Comparison of ENCODE assay signal across 13 mouse cellular contexts in genomic region chr5:8164773-8165172, GRCm38 (mm10).
DNase-seq lines count a peak whose midpoint lies in the region; ATAC-seq and TF ChIP-seq lines count a peak whose summit lies in the region.
"Had no signal": no experiment of that assay in that cellular context is flagged by ENCODE, and none has a peak within 500 bp of the region (broad histone marks: within the 10 kb centered on the region; RNA-seq: fewer than 3 reads in every experiment).

No protein-coding gene starts in this region.

- H3K4me3 ChIP-seq in embryonic facial prominence, embryonic 11.5 days (ENCODE audit: low read depth, low read length) = no peak overlapping the region
- H3K4me3 ChIP-seq in embryonic facial prominence, embryonic 10.5 days = no peak overlapping the region
- no peak overlapping the region for H3K4me3 ChIP-seq in left cerebral cortex, adult 2 months
- no peak overlapping the region for H3K4me3 ChIP-seq in CH12.LX (replicated peaks in 1 of 3; ENCODE audit: low read depth in 2 of 3, low read length in 2 of 3, poor library complexity in 1 of 3)
- H3K4me3 ChIP-seq in kidney, embryonic 15.5 days (replicated peaks) = no peak overlapping the region
- H3K4me3 ChIP-seq: hindbrain, embryonic 15.5 days; neural tube, embryonic 12.5 days; stomach, embryonic 15.5 days had no signal

- no peak overlapping the region for H3K27ac ChIP-seq in embryonic facial prominence, embryonic 11.5 days (replicated peaks; ENCODE audit: low read depth, low read length)
- H3K27ac ChIP-seq in embryonic facial prominence, embryonic 10.5 days (replicated peaks) = no peak overlapping the region
- 0 out of 2 replicates have a peak overlapping the region, but pooled peaks have one; percentile 19 for H3K27ac ChIP-seq in left cerebral cortex, adult 2 months
- H3K27ac ChIP-seq in CH12.LX (ENCODE audit: insufficient read depth, low read depth) = no peak overlapping the region
- H3K27ac ChIP-seq in kidney, embryonic 15.5 days = no peak overlapping the region
- H3K27ac ChIP-seq: hindbrain, embryonic 15.5 days; neural tube, embryonic 12.5 days; stomach, embryonic 15.5 days had no signal

- H3K4me2 ChIP-seq in embryonic facial prominence, embryonic 11.5 days (ENCODE audit: low read depth, low read length) = no peak overlapping the region
- no peak overlapping the region for H3K4me2 ChIP-seq in CH12.LX (ENCODE audit: insufficient read depth, low read depth, poor library complexity, severe bottlenecking)
- no peak overlapping the region for H3K4me2 ChIP-seq in kidney, embryonic 15.5 days
- H3K4me2 ChIP-seq: hindbrain, embryonic 15.5 days; neural tube, embryonic 12.5 days; stomach, embryonic 15.5 days had no signal

- no peak for ATAC-seq in embryonic facial prominence, embryonic 11.5 days (replicated peaks; ENCODE audit: insufficient number of reproducible peaks, low FRiP score, low TSS enrichment, low read depth)
- ATAC-seq in inflammation-experienced regulatory T-cells, adult 6 months = no peak
- ATAC-seq in kidney, embryonic 15.5 days (replicated peaks; ENCODE audit: low FRiP score) = no peak
- ATAC-seq: activated CD4-positive, CD25-positive, alpha-beta regulatory T cell, adult 4 months had no signal

- H3K4me1 ChIP-seq in embryonic facial prominence, embryonic 11.5 days (ENCODE audit: control insufficient read depth, insufficient read depth, low read length) = no peaks in the 10 kb centered on the region
- no peaks in the 10 kb centered on the region for H3K4me1 ChIP-seq in embryonic facial prominence, embryonic 10.5 days
- peaks cover 0 to 4% of the 10 kb centered on the region in 2 experiments; a peak in 1 of 4 replicates for H3K4me1 ChIP-seq in CH12.LX (ENCODE audit: control insufficient read depth in 1 of 2, insufficient read depth in 2 of 2)
- no peaks in the 10 kb centered on the region for H3K4me1 ChIP-seq in kidney, embryonic 15.5 days
- H3K4me1 ChIP-seq: hindbrain, embryonic 15.5 days; neural tube, embryonic 12.5 days; stomach, embryonic 15.5 days had no signal

- H3K36me3 ChIP-seq in embryonic facial prominence, embryonic 11.5 days (replicated peaks; ENCODE audit: control insufficient read depth, insufficient read depth, low read depth, low read length) = no peaks in the 10 kb centered on the region
- no peaks in the 10 kb centered on the region for H3K36me3 ChIP-seq in embryonic facial prominence, embryonic 10.5 days (replicated peaks)
- H3K36me3 ChIP-seq in CH12.LX (replicated peaks in 1 of 2; ENCODE audit: control insufficient read depth in 1 of 2, insufficient read depth in 1 of 2, low read length in 1 of 2) = no peaks in the 10 kb centered on the region
- no peaks in the 10 kb centered on the region for H3K36me3 ChIP-seq in kidney, embryonic 15.5 days
- H3K36me3 ChIP-seq: hindbrain, embryonic 15.5 days; neural tube, embryonic 12.5 days; stomach, embryonic 15.5 days had no signal

- no peaks in the 10 kb centered on the region for H3K9me3 ChIP-seq in embryonic facial prominence, embryonic 11.5 days (replicated peaks; ENCODE audit: control insufficient read depth, low read length)
- H3K9me3 ChIP-seq in embryonic facial prominence, embryonic 10.5 days = no peaks in the 10 kb centered on the region
- H3K9me3 ChIP-seq in CH12.LX (replicated peaks; ENCODE audit: low read length) = no peaks in the 10 kb centered on the region
- no peaks in the 10 kb centered on the region for H3K9me3 ChIP-seq in kidney, embryonic 15.5 days (replicated peaks)
- H3K9me3 ChIP-seq: hindbrain, embryonic 15.5 days; neural tube, embryonic 12.5 days; stomach, embryonic 15.5 days had no signal

- no peaks in the 10 kb centered on the region for H3K27me3 ChIP-seq in embryonic facial prominence, embryonic 11.5 days (ENCODE audit: control insufficient read depth, insufficient read depth, low read length)
- H3K27me3 ChIP-seq in embryonic facial prominence, embryonic 10.5 days (replicated peaks; ENCODE audit: low read depth, poor library complexity, severe bottlenecking) = no peaks in the 10 kb centered on the region
- H3K27me3 ChIP-seq in CH12.LX (replicated peaks) = no peaks in the 10 kb centered on the region
- H3K27me3 ChIP-seq in kidney, embryonic 15.5 days = no peaks in the 10 kb centered on the region
- H3K27me3 ChIP-seq: hindbrain, embryonic 15.5 days; neural tube, embryonic 12.5 days; stomach, embryonic 15.5 days had no signal

- no peaks in the 10 kb centered on the region for H3K79me2 ChIP-seq in CH12.LX (replicated peaks; ENCODE audit: control insufficient read depth, extremely low read depth, insufficient read depth, poor library complexity, severe bottlenecking)

- intact Hi-C loops in left cerebral cortex, adult 2 months (cut with DNase I) = loop anchor here (10.0 kb wide), 2 partner anchors 150 to 260 kb away; partner anchors contain the start of genes Dbf4 and Slc25a40
- intact Hi-C loops in left cerebral cortex, postnatal 10 days (cut with DNase I) = loop anchor here (5.0 kb wide), 1 partner anchor 203 kb away; the partner anchor contains the start of gene Adam22

- DNase-seq in embryonic facial prominence, embryonic 11.5 days (ENCODE audit: low spot score) = peak; percentile 54
- no peak for DNase-seq in embryonic facial prominence, embryonic 10.5 days (ENCODE audit: low spot score)
- no peak for DNase-seq in left cerebral cortex, adult 2 months (ENCODE audit: extremely low spot score in 1 of 2, low spot score in 2 of 2)
- DNase-seq in left cerebral cortex, postnatal 10 days (ENCODE audit: extremely low spot score in 1 of 2, low spot score in 2 of 2) = no peak
- DNase-seq in CH12.LX (ENCODE audit: extremely low read depth) = peak; percentile 31
- DNase-seq in embryo, embryonic 11 days = peak; percentile 38
- DNase-seq: heart, adult 18-20 months had no signal

- in situ Hi-C loops in CH12.LX (cut with MboI; ENCODE audit: low pct_ligation_motif_present, low pct_unique_long_range_greater_than_20kb, low sequenced_read_pairs) = no loop called here

- TF ChIP-seq EP300 in CH12.LX (IDR thresholded peaks at IDR 0.05; ENCODE audit: low read length) = no peak

- TF ChIP-seq POLR2A in CH12.LX (IDR thresholded peaks at IDR 0.05; ENCODE audit: low read depth, low read length) = no peak

- H3K9ac ChIP-seq in embryonic facial prominence, embryonic 11.5 days (replicated peaks; ENCODE audit: low read length) = no peak overlapping the region
- H3K9ac ChIP-seq in CH12.LX (ENCODE audit: insufficient read depth, low read depth) = no peak overlapping the region
- no peak overlapping the region for H3K9ac ChIP-seq in kidney, embryonic 15.5 days
- H3K9ac ChIP-seq: hindbrain, embryonic 15.5 days; neural tube, embryonic 12.5 days; stomach, embryonic 15.5 days had no signal

- dilution Hi-C loops in CH12.LX (cut with MboI; ENCODE audit: extremely low pct_ligation_motif_present, extremely low pct_unique_long_range_greater_than_20kb, low sequenced_read_pairs) = no loop called here

- TF ChIP-seq CTCF in left cerebral cortex, adult 2 months (IDR thresholded peaks at IDR 0.05) = peak; percentile 61
- TF ChIP-seq CTCF in CH12.LX (conservative IDR thresholded peaks at IDR 0.05 in 1 of 2, IDR thresholded peaks at IDR 0.05 in 1 of 2; ENCODE audit: low read depth in 2 of 2, low read length in 2 of 2) = peak in 1 of 2 experiments; percentile 63; a peak in 2 of 4 replicates

- WGBS in embryonic facial prominence, embryonic 11.5 days = 53% methylated on average over 4 of the region's 4 CpGs
- WGBS in embryonic facial prominence, embryonic 10.5 days = 62% methylated on average over 4 of the region's 4 CpGs
- WGBS in kidney, embryonic 15.5 days = 55% methylated on average over 4 of the region's 4 CpGs

- TF ChIP-seq RAD21 in CH12.LX (IDR thresholded peaks at IDR 0.05; ENCODE audit: low read depth, low read length) = peak; percentile 68

TF ChIP-seq in CH12.LX, 34 proteins besides CTCF, POLR2A, EP300 and RAD21 (continues in another document):
- peak; percentile 98 for TF ChIP-seq ZNF384 (IDR thresholded peaks at IDR 0.05; ENCODE audit: low read depth, low read length)
- TF ChIP-seq ZKSCAN1 (IDR thresholded peaks at IDR 0.05; ENCODE audit: borderline replicate concordance, low read depth, low read length) = no peak
- no peak for TF ChIP-seq IRF4 (IDR thresholded peaks at IDR 0.05; ENCODE audit: low read depth, low read length)
- TF ChIP-seq MXI1 (IDR thresholded peaks at IDR 0.05; ENCODE audit: low read depth, low read length) = no peak
- no peak for TF ChIP-seq POLR2AphosphoS2 (IDR thresholded peaks at IDR 0.05; ENCODE audit: low read depth, low read length)
- TF ChIP-seq USF1 (IDR thresholded peaks at IDR 0.05; ENCODE audit: low read depth, low read length) = no peak
- TF ChIP-seq TCF12 (IDR thresholded peaks at IDR 0.05; ENCODE audit: low read depth, low read length) = no peak
- TF ChIP-seq JUND (conservative IDR thresholded peaks at IDR 0.05; ENCODE audit: low read depth, low read length) = peak; percentile 68; the same call in 1 of the 2 replicates
- TF ChIP-seq CHD1 (IDR thresholded peaks at IDR 0.05; ENCODE audit: low read depth, low read length) = no peak
- TF ChIP-seq ELF1 (IDR thresholded peaks at IDR 0.05; ENCODE audit: low read depth, low read length) = no peak
- no peak for TF ChIP-seq HCFC1 (IDR thresholded peaks at IDR 0.05; ENCODE audit: low read depth, low read length)
- no peak for TF ChIP-seq NELFE (IDR thresholded peaks at IDR 0.05; ENCODE audit: low read depth, low read length)
- TF ChIP-seq ZMIZ1 (IDR thresholded peaks at IDR 0.05; ENCODE audit: low read depth, low read length) = no peak
- TF ChIP-seq E2F4 (IDR thresholded peaks at IDR 0.05; ENCODE audit: insufficient replicate concordance, low read depth, low read length) = no peak
- TF ChIP-seq MAX (IDR thresholded peaks at IDR 0.05; ENCODE audit: low read length) = no peak
- no peak for TF ChIP-seq MYC (IDR thresholded peaks at IDR 0.05; ENCODE audit: low read depth, low read length)
- TF ChIP-seq UBTF (IDR thresholded peaks at IDR 0.05; ENCODE audit: low read depth, low read length) = no peak
- TF ChIP-seq ZC3H11A (IDR thresholded peaks at IDR 0.05; ENCODE audit: low read depth, low read length) = peak; percentile 17; the same call in 1 of the 2 replicates
- TF ChIP-seq BHLHE40 (IDR thresholded peaks at IDR 0.05; ENCODE audit: low read depth, low read length) = no peak
- TF ChIP-seq RCOR1 (conservative IDR thresholded peaks at IDR 0.05; ENCODE audit: low read depth, low read length) = no peak
- TF ChIP-seq SMC3 (IDR thresholded peaks at IDR 0.05; ENCODE audit: low read depth, low read length) = peak; percentile 54
- TF ChIP-seq USF2 (conservative IDR thresholded peaks at IDR 0.05; ENCODE audit: low read depth, low read length) = no peak
- no peak for TF ChIP-seq CHD2 (IDR thresholded peaks at IDR 0.05; ENCODE audit: low read length)
- TF ChIP-seq JUN (IDR thresholded peaks at IDR 0.05; ENCODE audit: insufficient read depth, low read depth, low read length) = peak; percentile 41; the same call in 1 of the 2 replicates
- TF ChIP-seq MEF2A (IDR thresholded peaks at IDR 0.05; ENCODE audit: borderline replicate concordance, low read depth, low read length) = no peak
- TF ChIP-seq NRF1 (IDR thresholded peaks at IDR 0.05; ENCODE audit: low read depth, low read length) = no peak

Comparison
In these comparisons a context has a peak if more than half of its experiments do, and no peak if none do; other contexts are left out.
1. DNase-seq: peak in embryonic facial prominence, embryonic 11.5 days (single experiment), CH12.LX (single experiment) and embryo, embryonic 11 days (single experiment); none in embryonic facial prominence, embryonic 10.5 days (single experiment), left cerebral cortex, adult 2 months (0 of 2) and left cerebral cortex, postnatal 10 days (0 of 2).